Mouse (Mus musculus): ENCODE data around the gene Fam216b. TPM values are rescaled to one million over a fixed set of nuclear protein-coding genes. Genes with fewer than 3 reads are reported as not detected.

The Fam216b gene
- polyA plus RNA-seq, 1 experiment from 2014 or later: 0.85 TPM

DNA sequence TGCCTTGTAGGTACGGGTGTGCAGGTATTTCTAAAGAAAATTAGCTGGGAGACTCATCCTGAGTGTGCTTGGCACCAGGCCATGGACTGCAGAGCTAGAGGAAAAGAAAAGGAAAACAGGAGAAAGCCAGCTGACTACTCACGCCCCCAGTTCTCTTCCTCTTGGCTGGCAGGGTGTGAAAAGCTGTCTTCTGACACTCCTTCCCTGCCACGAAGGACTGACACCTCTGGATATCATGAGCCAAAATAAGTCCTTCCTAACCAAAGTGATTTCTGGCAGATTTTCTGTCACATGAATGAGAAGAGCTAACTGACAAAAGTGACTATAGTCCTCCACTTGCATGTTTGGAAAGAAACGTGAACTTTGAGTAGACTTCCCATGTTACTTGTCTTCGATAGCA lies 5.3 kb downstream of the Fam216b start:
- no peak for ATAC-seq (replicated peaks)
- H3K9ac ChIP-seq (replicated peaks): no peak overlapping the region
- no peaks in the 10 kb centered on the region for H3K4me1 ChIP-seq
- no peak overlapping the region for H3K4me3 ChIP-seq
- H3K4me2 ChIP-seq (replicated peaks): no peak overlapping the region
- H3K36me3 ChIP-seq: no peaks in the 10 kb centered on the region
- WGBS: 70% methylated on average over 5 of the region's 5 CpGs
- H3K9me3 ChIP-seq: no peaks in the 10 kb centered on the region
- no peak overlapping the region for H3K27ac ChIP-seq (replicated peaks)
- H3K27me3 ChIP-seq: no peaks in the 10 kb centered on the region

DNA sequence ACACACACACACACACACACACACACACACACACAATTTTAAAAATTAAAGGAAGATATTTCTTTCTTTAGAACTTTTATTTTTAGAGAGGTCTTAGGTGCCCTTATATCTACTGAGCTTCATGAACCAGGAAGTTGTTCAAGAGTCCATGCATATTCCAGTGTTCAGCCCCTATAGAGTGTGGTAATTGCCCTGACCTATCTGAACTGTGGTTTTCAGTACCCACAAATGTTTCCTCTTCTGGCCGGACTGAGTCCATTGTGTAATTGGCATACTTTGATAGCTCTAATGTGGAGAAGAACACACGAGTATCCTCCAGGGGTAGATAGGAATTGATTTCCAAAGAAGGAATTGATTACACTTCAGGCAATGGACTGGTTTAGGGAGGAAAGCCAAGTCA lies 11.3 kb downstream of the Fam216b start:
- Histone ChIP-seq H3K36me3 (no peaks in the 10 kb centered on the region), H3K27me3 (no peaks in the 10 kb centered on the region), H3K27ac (replicated peaks) (no peak overlapping the region), H3K4me3 (no peak overlapping the region), H3K4me2 (replicated peaks) (no peak overlapping the region), H3K4me1 (no peaks in the 10 kb centered on the region), H3K9ac (replicated peaks) (no peak overlapping the region), H3K9me3 (no peaks in the 10 kb centered on the region)
- WGBS: 57% methylated on average over 2 of the region's 2 CpGs
- ATAC-seq (replicated peaks): no peak

DNA sequence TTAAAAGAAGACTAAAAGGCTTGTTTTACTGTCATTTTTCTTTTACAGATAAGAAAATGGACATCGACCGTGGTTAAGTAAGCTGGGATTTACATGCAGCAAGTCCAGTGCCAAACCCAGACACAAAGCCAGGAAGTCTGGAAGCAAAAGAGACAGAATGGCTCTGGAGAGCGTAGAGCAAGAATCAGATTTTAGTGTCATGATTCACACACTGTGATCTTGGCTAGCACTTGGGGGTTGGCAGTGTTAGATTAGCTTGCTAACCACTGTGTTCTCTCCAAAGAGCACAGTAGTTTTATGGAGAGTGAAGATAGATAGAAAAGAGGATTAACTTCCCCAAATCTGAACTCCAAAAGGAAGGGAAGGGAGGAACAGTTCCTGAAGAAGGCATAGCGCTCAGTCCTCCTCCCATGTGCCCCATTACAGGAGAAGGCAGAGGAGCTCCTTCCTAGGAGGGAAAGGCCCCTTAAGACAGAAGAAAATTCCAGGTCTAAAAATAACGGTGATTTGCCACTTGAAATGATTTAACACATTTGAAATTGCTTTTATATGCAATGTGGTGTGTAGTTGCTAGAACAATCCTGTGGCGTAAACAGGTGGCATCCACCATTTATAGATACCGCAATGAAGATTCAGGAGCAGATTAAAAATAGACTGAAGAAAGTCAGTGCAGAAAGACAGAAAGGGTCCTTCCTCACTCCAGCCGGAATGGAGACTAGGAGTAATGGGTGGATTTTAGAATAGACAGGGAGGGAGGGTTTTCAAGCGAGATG lies 22.7 kb downstream of the Fam216b start:
- WGBS: 85% methylated on average over 9 of the region's 9 CpGs
- Histone ChIP-seq H3K4me2 (replicated peaks) (no peak overlapping the region), H3K9ac (replicated peaks) (no peak overlapping the region), H3K4me3 (no peak overlapping the region), H3K27me3 (no peaks in the 10 kb centered on the region), H3K27ac (replicated peaks) (no peak overlapping the region), H3K9me3 (no peaks in the 10 kb centered on the region), H3K4me1 (no peaks in the 10 kb centered on the region; the same call in 1 of the 2 replicates), H3K36me3 (no peaks in the 10 kb centered on the region)
- no peak for ATAC-seq (replicated peaks)

DNA sequence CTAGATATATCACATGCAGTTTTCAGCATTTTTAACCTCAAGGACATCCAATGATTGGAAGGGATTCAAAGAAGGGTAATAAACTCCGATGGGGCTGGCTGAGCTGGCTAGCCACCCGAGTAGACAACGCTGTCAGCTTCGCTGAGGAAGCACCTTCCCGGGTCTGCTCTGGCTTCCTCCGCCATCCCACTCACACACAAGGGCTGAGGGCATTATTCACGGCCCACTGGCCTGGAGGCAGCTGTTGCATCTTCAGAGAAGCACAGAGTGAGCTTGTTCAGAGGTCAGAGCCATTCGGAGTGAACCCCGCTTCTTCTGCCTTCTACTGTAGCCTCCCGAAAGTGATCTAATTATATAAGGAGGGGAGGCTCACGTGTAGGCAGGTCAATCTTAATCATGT lies 26.3 kb downstream of the Fam216b start:
- Histone ChIP-seq H3K4me2 (replicated peaks) (no peak overlapping the region), H3K9me3 (no peaks in the 10 kb centered on the region), H3K9ac (replicated peaks) (no peak overlapping the region), H3K4me3 (no peak overlapping the region), H3K27ac (replicated peaks) (no peak overlapping the region), H3K27me3 (no peaks in the 10 kb centered on the region), H3K4me1 (no peaks in the 10 kb centered on the region), H3K36me3 (no peaks in the 10 kb centered on the region)
- no peak for ATAC-seq (replicated peaks)
- WGBS: 86% methylated on average over 11 of the region's 11 CpGs

DNA sequence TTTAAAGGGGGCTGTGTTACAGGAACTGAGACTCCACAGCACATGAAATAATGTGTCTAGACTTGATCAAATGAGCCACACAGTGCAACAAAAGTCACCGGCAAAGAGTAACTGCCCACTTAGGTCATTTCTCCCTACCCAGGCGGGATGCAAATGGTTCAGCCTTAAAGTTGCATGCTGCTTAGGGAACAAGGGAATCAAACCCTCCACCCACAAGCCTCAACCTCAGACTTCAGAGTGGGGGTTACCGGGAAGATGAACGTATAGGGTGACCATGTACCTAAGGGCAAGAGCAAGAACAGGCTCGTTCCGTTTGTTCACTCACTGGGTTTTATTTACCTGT lies 28.2 kb downstream of the Fam216b start:
- WGBS: 90% methylated on average over 6 of the region's 6 CpGs
- no peak overlapping the region; the same call in 1 of the 2 replicates for H3K27ac ChIP-seq (replicated peaks)
- no peaks in the 10 kb centered on the region for H3K27me3 ChIP-seq
- H3K36me3 ChIP-seq: no peaks in the 10 kb centered on the region
- no peaks in the 10 kb centered on the region for H3K4me1 ChIP-seq
- no peak overlapping the region for H3K4me2 ChIP-seq (replicated peaks)
- no peak overlapping the region for H3K4me3 ChIP-seq
- H3K9ac ChIP-seq (replicated peaks): no peak overlapping the region
- no peaks in the 10 kb centered on the region for H3K9me3 ChIP-seq
- ATAC-seq (replicated peaks): no peak

DNA sequence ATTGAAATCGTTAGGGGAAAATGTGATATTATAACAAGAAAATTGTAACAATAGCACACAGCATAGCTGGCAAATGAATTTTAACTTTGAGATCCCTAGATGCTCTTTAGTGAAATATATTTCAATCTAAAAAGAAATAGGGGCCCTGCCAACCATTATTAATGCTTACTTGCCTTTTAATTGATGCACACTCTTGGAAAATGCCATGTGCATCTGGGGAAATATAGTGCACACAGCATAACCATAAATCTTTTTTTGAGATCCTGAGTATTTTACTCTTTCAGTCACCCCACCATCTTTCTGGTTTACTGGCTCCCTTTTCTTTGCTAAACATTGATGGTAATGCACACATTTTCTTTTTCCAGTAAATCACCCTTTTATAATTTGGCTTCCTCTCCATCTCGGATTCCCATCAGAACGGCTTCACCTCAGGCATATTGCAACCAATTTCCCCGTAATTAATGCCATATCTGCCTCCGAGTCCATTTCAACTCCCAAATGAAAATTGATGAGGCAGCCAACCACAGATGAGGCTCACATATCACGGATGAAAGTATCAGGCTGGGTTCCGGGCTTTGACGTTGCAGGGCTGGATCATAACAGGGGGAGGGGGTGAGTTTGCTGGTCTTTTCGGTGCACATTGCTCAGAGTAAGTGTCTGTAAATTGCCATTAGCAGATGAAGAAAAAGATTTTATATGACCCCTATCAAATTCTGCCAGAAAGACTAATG lies 28.8 kb downstream of the Fam216b start:
- Histone ChIP-seq H3K27ac (replicated peaks) (no peak overlapping the region; the same call in 1 of the 2 replicates), H3K36me3 (no peaks in the 10 kb centered on the region), H3K4me2 (replicated peaks) (no peak overlapping the region), H3K9me3 (no peaks in the 10 kb centered on the region), H3K4me3 (no peak overlapping the region), H3K27me3 (no peaks in the 10 kb centered on the region), H3K4me1 (no peaks in the 10 kb centered on the region), H3K9ac (replicated peaks) (no peak overlapping the region)
- no peak for ATAC-seq (replicated peaks)
- WGBS: 57% methylated on average over 9 of the region's 9 CpGs

DNA sequence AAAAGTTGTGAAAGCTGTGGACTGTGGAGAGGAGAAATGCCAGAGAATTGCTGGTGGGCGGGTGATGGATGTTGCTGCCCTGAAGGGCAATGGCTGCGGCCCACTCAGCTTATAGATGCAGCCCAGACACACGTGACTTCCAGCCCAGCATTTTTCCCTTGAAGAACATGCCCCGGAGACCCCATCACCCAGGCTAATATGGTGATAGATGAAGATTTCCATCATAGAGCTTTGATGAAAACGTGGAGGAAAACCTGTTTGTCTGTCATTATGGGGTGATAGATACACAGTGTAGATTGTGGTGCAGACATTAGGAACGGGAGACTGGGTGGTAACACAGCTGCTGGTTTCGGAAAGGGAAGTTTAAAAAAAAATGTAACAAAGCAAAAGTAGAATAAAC lies 31.4 kb downstream of the Fam216b start:
- WGBS: 87% methylated on average over 7 of the region's 7 CpGs
- no peaks in the 10 kb centered on the region for H3K9me3 ChIP-seq
- no peak overlapping the region for H3K27ac ChIP-seq (replicated peaks)
- no peak overlapping the region for H3K4me2 ChIP-seq (replicated peaks)
- no peaks in the 10 kb centered on the region for H3K4me1 ChIP-seq
- no peak overlapping the region for H3K9ac ChIP-seq (replicated peaks)
- ATAC-seq (replicated peaks): no peak
- no peaks in the 10 kb centered on the region for H3K36me3 ChIP-seq
- no peaks in the 10 kb centered on the region for H3K27me3 ChIP-seq
- no peak overlapping the region for H3K4me3 ChIP-seq

DNA sequence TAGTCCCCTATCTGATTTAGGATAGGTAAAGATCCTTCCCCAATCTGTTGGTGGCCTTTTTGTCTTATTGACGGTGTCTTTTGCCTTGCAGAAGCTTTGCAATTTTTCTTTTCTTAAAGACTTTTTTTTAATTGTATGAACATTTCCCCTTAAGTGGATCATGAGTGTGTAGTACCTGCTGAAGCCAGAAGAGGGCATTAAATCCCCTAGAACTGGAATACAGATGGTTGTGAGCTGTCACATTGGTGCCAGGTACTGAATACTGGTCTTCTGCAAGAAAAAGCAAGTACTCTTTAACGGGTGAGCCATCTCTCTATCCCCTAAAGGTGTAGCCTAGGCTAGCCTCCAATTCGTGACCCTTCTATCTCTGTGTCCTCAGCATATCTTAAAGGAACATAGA lies 32.4 kb downstream of the Fam216b start:
- H3K4me2 ChIP-seq (replicated peaks): no peak overlapping the region
- no peaks in the 10 kb centered on the region for H3K9me3 ChIP-seq
- no peak for ATAC-seq (replicated peaks)
- no peaks in the 10 kb centered on the region for H3K36me3 ChIP-seq
- no peak overlapping the region for H3K27ac ChIP-seq (replicated peaks)
- H3K4me1 ChIP-seq: no peaks in the 10 kb centered on the region
- H3K4me3 ChIP-seq: no peak overlapping the region
- no peak overlapping the region for H3K9ac ChIP-seq (replicated peaks)
- no peaks in the 10 kb centered on the region for H3K27me3 ChIP-seq
- 89% methylated on average over 3 of the region's 3 CpGs for WGBS

DNA sequence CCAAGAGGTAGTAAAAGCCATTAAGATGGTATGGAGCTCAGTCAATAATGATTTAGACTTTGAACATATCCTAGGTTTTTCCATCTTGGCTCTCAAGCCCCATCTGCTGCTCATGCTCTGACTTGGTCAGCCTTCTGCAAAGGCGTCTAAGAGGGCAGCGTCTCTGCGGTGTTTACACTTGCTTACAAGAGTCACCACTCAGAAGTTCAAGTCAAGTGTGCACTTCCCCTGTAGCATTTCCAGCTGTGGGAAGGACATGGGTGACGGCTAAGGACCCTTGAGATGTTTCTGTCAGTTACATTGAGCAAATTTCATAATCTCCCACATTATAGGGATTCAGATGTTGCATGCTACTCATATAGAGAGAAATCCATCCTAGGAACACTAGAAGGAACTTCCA lies 40.1 kb downstream of the Fam216b start:
- Histone ChIP-seq H3K4me1 (no peaks in the 10 kb centered on the region), H3K9ac (replicated peaks) (no peak overlapping the region), H3K27ac (replicated peaks) (no peak overlapping the region), H3K36me3 (no peaks in the 10 kb centered on the region), H3K4me2 (replicated peaks) (no peak overlapping the region), H3K4me3 (no peak overlapping the region), H3K27me3 (no peaks in the 10 kb centered on the region), H3K9me3 (no peaks in the 10 kb centered on the region)
- no peak for ATAC-seq (replicated peaks)
- WGBS: 92% methylated on average over 4 of the region's 4 CpGs

DNA sequence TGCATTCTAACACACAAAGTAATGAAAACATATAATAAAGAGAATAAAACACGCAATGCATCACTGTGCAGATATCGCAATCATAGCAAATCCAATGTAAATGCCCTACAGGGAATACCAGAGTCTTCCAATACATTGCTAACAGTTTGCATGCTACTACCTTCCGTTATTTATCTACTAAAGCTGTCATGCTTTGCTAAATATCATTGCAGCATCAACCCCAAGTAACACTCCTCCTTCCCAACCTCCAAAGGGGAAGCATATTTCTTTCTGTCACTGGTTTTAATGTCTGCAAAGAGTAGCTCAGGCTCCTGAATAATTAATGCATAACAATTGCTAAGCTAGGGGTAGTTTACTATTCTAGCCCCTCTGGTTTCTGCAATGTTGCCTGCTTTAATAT lies 40.5 kb downstream of the Fam216b start:
- Histone ChIP-seq H3K27ac (replicated peaks) (no peak overlapping the region), H3K4me2 (replicated peaks) (no peak overlapping the region), H3K4me1 (no peaks in the 10 kb centered on the region), H3K9ac (replicated peaks) (no peak overlapping the region), H3K4me3 (no peak overlapping the region), H3K36me3 (no peaks in the 10 kb centered on the region), H3K9me3 (no peaks in the 10 kb centered on the region), H3K27me3 (no peaks in the 10 kb centered on the region)
- WGBS: 94% methylated on average over 3 of the region's 3 CpGs
- ATAC-seq (replicated peaks): no peak

DNA sequence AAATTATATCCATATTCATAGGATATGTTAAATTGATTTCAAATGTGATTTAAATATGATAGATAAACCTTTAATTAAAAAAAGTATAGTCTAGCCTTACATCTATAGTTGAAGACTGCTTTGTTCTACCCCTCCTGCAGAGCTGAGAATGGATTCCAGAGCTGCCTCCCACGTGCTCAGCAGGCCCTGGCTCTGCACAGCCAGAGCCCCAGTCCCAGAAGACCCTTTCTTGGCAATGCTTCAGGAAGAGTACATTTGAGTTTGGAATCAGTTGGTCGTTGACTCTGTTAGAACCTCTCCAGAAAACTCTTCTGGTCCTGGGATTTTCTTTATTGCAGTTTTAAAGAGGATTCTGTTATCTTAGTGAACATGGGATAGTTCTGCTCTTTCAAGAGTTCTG lies 45.7 kb downstream of the Fam216b start:
- no peaks in the 10 kb centered on the region for H3K36me3 ChIP-seq
- no peaks in the 10 kb centered on the region for H3K27me3 ChIP-seq
- H3K27ac ChIP-seq (replicated peaks): no peak overlapping the region
- no peak for ATAC-seq (replicated peaks)
- H3K9me3 ChIP-seq: no peaks in the 10 kb centered on the region
- 31% methylated on average over 2 of the region's 2 CpGs for WGBS
- H3K4me1 ChIP-seq: peaks cover 3% of the 10 kb centered on the region; the same call in 1 of the 2 replicates
- no peak overlapping the region for H3K4me2 ChIP-seq (replicated peaks)
- no peak overlapping the region for H3K9ac ChIP-seq (replicated peaks)
- H3K4me3 ChIP-seq: no peak overlapping the region

DNA sequence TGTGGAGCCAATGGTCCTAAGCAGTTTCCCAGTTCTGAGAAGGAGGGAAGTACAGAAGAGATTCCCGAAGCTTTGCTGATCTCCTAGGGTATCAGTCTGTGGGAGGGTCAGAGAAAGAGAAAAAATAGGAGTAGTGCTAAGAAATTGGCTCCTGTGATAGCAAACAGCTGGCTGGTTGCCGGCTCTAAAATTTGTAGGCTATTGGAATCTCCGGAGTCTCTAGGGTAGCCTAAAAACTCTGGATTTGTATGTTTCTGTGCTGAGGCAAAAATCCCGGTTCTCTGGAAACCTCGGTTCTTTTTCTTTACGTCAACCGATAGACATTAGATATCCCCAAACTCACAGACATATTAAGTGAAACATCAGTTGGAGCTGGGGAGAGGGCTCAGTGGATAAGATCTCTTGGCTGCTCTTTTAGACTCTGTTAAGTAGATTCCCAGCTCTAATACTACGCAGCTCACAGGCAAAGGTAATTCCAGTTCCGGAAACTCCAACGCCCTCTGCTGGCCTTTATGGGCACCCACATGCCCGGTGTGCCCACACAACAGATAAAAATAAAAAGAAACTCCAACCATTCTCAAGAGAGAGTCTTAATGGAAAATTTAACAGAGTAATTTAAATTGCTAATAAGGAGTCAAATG lies 46.8 kb downstream of the Fam216b start:
- Histone ChIP-seq H3K27me3 (no peaks in the 10 kb centered on the region), H3K36me3 (no peaks in the 10 kb centered on the region), H3K4me3 (no peak overlapping the region), H3K27ac (replicated peaks) (no peak overlapping the region), H3K9ac (replicated peaks) (no peak overlapping the region), H3K9me3 (no peaks in the 10 kb centered on the region), H3K4me1 (peaks cover 3% of the 10 kb centered on the region; the same call in 1 of the 2 replicates), H3K4me2 (replicated peaks) (no peak overlapping the region)
- no peak for ATAC-seq (replicated peaks)
- 85% methylated on average over 11 of the region's 11 CpGs for WGBS
